Mouse (Mus musculus) C2C12 (cell line): ENCODE measurements around the gene Hist1h2bp.

ENCODE experiments used
- CEBPB ChIP-seq: IDR thresholded peaks from one replicate; pipeline ENCODE4 v1.6.1; 2011; ENCODE audit warnings: low read depth, mild to moderate bottlenecking, control low read depth, moderate library complexity
- CTCF ChIP-seq: IDR thresholded peaks from one replicate; pipeline ENCODE4 v1.5.1; 2011; ENCODE audit not compliant: control insufficient read depth, insufficient read depth, insufficient read length
- MYOD1 ChIP-seq: IDR thresholded peaks from one replicate; pipeline ENCODE4 v1.6.1; 2011; ENCODE audit warnings: low read depth; ENCODE audit not compliant: control insufficient read depth, insufficient read length

DNA sequence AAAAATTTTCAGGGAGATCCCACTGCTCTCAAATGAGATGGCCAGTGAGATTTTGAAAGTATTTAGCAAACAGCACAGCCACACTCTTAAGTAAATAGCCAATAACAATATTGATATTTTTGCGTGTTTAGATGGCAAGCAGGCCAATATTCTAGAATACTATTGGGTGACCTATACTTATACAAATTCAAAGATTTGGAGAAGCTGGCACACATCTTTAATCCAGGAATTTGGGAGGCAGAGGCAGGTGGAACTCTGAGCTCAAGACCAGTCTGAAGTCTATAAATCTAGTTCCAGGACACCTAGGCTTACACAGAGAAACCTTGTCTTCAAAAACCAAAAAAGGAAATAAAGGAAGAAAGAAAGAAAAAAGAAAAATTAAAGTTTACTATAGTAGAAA lies 5.6 kb upstream of the Hist1h2bp start:
- TF ChIP-seq CTCF (no peak), CEBPB (no peak), MYOD1 (no peak)
